Mouse (Mus musculus) layer of hippocampus, adult 8-10 months (tissue): Measurements from ENCODE around the gene Ccnb2. TPM values are rescaled to one million over a fixed set of nuclear protein-coding genes. Genes with fewer than 3 reads are reported as not detected.

Experiments used
- DNase-seq, 2 experiments: peaks; one replicate each; pipeline ENCODE4 v3.0.0; 2022; ENCODE audit warnings: low spot score in 2 of 2
- microRNA-seq, 2 experiments: library from miRNA; unstranded; fragments of <30 nt; microRNA quantifications; one replicate each; pipeline ENCODE4 v1.2.0; 2022
- total RNA-seq, 4 experiments: library from RNA; stranded (reverse); gene quantifications; 2 replicates each; pipeline ENCODE4 v1.2.4; 2022

Gene Ccnb2
- total RNA-seq, 4 experiments from 2014 or later = 0.56 to 1.2 (median 0.91) TPM

DNA sequence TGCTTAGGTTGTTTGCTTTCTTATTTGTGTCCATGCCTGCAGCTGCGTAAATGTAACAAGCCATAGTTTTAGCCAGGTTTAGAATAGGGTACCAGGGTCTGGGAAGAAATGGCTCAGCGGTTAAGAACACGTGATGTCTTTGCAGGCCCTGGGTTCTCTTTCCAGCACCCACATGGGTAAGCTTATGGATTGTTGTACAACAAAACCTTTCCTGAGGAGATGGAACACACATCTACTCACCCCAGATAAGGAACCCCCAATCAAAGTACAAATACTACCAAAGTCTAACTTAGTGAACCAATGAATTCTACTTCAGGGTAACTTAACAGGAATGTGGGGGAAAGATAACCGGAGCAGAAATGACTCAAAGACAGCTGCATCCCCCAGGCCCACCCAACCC, 36.9 kb downstream of the Ccnb2 start:
- DNase-seq = no peak

DNA sequence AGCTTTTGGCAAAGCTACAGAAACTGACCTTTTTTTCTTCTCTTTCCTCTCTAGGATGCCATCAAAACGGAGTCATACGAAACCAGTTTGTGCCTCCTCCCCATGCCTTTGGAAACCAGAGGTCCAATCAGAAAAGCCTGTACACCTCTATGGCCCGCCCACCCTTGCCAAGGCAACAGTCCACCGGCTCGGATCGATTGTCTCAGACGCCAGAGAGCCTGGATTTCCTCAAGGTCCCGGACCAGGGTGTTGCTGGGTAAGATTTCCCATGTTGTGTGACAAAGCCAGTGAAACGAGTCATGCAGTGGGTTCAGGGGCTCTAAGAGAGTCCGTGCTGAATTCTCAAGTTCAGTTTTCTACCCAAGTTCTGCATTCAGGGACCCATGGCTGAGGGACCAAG, 37.6 kb downstream of the Ccnb2 start:
- DNase-seq = no peak

DNA sequence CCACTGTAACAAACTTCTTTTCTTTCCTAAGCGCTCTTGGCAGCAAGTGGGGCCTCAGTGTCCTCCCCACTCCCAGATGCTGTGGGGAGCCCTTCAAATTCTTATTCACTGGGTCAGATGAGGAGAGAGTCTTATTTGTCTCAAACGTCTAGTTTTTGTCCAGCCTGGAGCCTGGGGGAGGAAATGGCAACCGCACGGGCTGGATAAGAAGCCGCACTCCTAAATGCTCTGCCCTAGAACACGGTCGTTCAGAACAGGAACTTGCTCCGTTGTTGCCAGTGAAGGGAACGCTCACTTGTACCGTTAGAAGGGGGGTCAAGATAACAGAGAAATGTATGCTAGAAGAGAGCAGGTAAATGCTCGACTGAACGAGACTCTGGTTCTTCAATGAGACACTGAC, 39.3 kb downstream of the Ccnb2 start:
- no peak for DNase-seq

DNA sequence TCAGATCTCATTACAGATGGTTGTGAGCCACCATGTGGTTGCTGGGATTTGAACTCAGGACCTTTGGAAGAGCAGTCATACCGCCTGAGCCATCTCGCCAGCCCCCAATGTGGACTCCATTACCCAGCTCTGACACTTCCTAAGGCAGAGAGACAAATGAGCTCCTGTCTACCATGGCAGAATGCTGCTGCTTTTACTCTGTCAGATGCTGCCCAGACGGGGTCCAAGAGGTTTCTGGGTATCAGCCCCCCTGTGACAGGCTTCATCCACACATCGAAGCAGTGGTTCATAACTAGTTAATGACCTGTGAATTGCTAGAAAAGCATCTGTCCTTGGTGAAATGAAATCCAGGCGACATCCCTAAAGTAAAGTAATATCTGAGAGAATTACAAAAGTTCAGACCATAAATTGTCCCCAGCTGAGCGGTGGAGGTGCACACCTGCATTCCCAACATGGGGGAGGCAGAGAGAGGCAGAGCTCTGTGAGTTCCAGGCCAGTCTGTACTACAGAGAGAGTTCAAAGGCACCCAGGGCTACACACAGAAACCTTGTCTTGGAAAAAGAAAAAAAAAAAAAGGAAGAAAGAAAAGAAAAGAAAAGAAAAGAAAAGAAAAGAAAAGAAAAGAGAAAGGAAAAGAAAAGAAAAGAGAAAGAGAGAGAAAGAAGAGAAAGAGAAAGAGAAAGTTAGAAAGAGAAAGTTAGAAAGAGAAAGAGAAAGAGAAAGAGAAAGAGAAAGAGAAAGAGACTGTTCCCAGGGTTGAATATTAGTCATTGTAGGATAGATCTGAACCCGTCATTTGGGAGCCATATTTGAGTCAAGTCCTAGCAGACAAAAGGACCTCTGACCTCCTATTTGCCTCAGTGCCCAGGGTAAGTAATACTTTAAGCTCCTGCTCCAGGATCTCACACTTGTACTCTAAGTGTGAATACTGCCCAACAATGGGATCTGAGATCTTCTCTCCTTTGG, 41.6 kb downstream of the Ccnb2 start:
- no peak for DNase-seq

DNA sequence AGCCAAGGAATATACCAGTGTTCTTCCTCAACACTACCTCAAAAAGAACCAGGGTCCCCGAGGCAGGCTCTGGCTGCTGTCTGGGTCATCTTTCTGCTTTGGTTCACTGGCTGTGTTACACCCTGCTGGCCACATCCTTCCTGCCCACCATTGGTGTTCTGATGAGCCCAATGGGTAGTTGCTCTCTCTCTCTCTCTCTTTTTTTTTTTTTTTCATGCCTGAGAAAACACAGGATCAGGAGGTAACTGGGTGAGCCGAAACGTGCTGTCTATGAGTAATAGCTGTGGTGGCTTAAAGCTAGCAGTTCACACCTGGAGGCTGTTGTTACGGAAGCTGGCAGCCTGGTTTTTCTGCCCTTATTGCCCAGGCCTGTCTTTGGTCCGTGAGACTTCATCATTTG, 49.7 kb downstream of the Ccnb2 start:
- DNase-seq = no peak

DNA sequence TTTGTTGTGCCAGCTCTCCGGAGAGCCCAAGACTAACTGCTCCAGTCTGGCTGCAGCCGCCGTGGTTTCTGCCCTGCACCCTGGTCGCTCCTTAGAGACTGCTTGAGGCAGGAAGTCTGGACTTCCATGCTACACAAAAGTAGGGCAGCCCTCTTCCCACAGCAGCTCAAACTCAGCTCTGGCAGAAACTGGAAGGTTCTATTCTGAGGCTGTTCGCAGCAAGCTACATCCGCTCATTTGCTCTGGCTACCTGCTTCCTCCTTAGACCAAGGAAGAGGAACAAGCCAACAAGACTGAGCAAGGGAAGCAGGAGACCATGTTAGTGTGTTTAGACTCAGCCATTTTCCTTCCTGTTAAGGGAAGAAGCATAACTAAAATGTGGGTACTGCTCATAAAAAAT, 54.4 kb downstream of the Ccnb2 start:
- no peak for DNase-seq

DNA sequence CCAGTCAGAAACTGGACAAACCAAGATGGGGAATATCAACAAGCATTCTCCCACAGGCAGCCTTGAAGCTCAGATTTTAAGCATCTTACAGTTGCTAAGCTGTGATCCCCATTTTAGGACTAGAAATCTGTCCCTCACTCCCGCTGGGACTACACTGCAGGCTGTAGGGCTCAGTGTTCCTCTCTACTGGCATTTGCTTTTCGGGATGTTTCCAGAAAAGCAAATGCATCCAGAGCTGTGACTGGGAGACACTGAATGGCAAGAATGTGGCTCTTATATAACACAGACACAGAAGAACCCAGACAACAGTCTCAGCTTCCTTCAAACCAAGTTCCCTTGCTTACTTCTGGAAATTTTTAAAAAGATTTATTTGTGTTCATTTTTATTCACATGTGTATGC, 55.4 kb downstream of the Ccnb2 start:
- DNase-seq = no peak

DNA sequence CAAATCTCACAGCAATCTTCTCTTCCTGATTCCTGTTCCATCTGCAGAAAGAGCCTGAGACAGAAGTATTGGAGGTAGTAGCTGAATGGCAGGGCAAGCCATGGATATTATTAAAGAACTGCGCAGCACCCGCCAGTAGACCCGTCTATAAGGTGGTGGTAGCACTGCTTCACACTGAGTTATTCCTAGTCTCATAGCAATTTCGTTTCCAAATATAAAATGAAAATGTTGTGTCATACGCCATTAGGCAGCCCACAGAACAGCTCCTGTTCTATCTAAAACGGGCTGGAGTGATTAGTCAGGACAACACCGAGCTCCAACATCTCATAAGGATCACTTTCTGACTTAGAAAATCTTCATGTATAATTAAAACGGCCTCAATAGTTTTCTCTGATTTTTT, 56.6 kb downstream of the Ccnb2 start:
- DNase-seq = no peak

DNA sequence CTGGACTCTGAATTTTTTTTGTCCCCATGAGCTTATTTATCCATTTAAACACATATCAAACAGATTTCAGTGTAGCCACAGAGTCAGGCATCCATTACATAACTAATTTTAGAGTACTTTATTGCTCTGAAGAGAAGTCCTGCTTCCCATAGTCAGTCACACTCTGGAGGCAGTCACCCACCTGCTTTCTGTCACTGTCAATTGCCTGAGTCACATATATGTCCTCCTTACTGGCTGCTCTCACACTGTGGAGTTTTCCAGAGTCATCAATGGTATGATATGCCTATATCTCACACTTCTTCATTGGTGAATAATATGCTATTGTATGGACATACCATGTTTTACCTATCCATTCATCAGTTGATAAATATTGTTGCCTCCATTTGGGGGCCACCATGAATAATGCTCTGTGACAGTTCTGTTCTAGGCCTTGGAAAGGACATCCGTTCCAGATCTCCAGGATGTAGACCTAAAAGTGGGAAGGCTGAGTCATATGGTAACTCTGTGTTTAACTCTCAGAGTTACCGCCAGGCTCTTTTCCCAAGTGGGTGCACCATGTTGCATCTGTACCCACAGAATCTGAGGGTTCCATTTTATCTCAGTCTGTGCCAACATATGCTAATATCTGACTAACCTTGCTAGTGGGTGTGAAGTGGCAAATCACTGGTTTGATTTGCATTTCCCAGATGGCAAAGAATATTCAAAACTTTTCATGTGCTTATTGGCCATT, 61.8 kb downstream of the Ccnb2 start:
- peak; percentile 28 to 37 for DNase-seq

Small RNAs within 50 kb of the gene (microRNA-seq; reads per million reads assigned to microRNA genes)
- gene Mir5626 = 1.3 to 2.3 reads per million in 2 experiments

Other genes starting within 250 kb of the Ccnb2 start
- 10 to 100 TPM in 3 of 4 experiments, 1 to 10 TPM in 1; 8.6 to 30.0 (median 18.7) TPM for gene Myo1e, start 214.2 kb downstream of the Ccnb2 start, total RNA-seq
- gene Rnf111, start 82.2 kb upstream of the Ccnb2 start, total RNA-seq = 10 to 100 TPM; 39.2 to 46.8 (median 40.2) TPM
- gene Sltm, start 121.2 kb upstream of the Ccnb2 start, total RNA-seq = 10 to 100 TPM; 48.5 to 60.9 (median 55.9) TPM
- 1 to 10 TPM in 1 of 4 experiments, under 1 TPM in 3; 0.57 to 1.5 (median 0.79) TPM for gene Gm10642, start 234.7 kb upstream of the Ccnb2 start, total RNA-seq
- gene Mindy2, start 235.6 kb upstream of the Ccnb2 start, total RNA-seq = 10 to 100 TPM; 35.4 to 38.5 (median 35.6) TPM